Mouse (Mus musculus) right cerebral cortex, postnatal 10 days (tissue): ENCODE measurements around the gene Olfr348.

Experiments used
- DNase-seq, 2 experiments: peaks; one replicate each; pipeline ENCODE4 v3.0.0; 2021; ENCODE audit warnings: low spot score in 2 of 2

The Olfr348 gene

GRCm38 (mm10) chr2:36783976-36784375, at the start of gene Olfr348:
Olfr348 (plus strand) TSS chr2:36784276.
- no peak for DNase-seq

GRCm38 (mm10) chr2:36736226-36736625, 47.9 kb upstream of the Olfr348 start:
- no peak for DNase-seq

GRCm38 (mm10) chr2:36790238-36790637, 6.2 kb downstream of the Olfr348 start, which contains the start of gene Olfr50:
Olfr50 (plus strand) TSS chr2:36790538.
- no peak for DNase-seq

- DNase-seq: no peak
Observed at GRCm38 (mm10) chr2:36816932-36817331, 32.9 kb downstream of the Olfr348 start, which contains the start of gene Olfr3. Olfr3 (minus strand) TSS chr2:36817032.
